Mouse (Mus musculus) small intestine, adult 2 months (tissue): ENCODE results near the gene Zmynd8. TPM values are rescaled to one million over a fixed set of nuclear protein-coding genes. Genes with fewer than 3 reads are reported as not detected.

Source experiments
- H3K27ac ChIP-seq: fragments of 200-500 bp; 2 replicates; pipeline ENCODE4 v1.5.1; 2012; ENCODE audit warnings: low read depth, low read length, control low read depth, inconsistent platforms; ENCODE audit not compliant: insufficient read depth
- H3K27me3 ChIP-seq: fragments of 200-500 bp; 2 replicates; pipeline ENCODE4 v1.6.1; 2012; ENCODE audit warnings: mild to moderate bottlenecking, moderate library complexity, low read length, inconsistent platforms; ENCODE audit not compliant: control insufficient read depth, insufficient read depth
- H3K36me3 ChIP-seq: fragments of 200-500 bp; 2 replicates; pipeline ENCODE4 v1.6.1; 2012; ENCODE audit warnings: mild to moderate bottlenecking, low read length, control low read depth, inconsistent platforms; ENCODE audit not compliant: control insufficient read depth, insufficient read depth
- H3K4me1 ChIP-seq: fragments of 200-500 bp; 2 replicates; pipeline ENCODE4 v1.6.1; 2012; ENCODE audit warnings: low read length, inconsistent platforms, mixed read lengths; ENCODE audit not compliant: control insufficient read depth, insufficient read depth, insufficient read length
- H3K4me3 ChIP-seq: fragments of 200-500 bp; 2 replicates; pipeline ENCODE4 v1.5.1; 2012; ENCODE audit warnings: low read depth, mild to moderate bottlenecking, control low read depth, inconsistent platforms, low read length, moderate library complexity
- CTCF ChIP-seq: fragments of 200-500 bp; IDR thresholded peaks from 2 replicates; pipeline ENCODE4 v1.5.1; 2012; ENCODE audit warnings: low read depth, mild to moderate bottlenecking, control low read depth, inconsistent platforms, low read length, moderate library complexity, mixed read lengths; ENCODE audit not compliant: insufficient replicate concordance, insufficient read length; ENCODE audit errors: extremely low read depth
- POLR2A ChIP-seq: fragments of 200-500 bp; IDR thresholded peaks from 2 replicates; pipeline ENCODE4 v1.6.1; 2012; ENCODE audit warnings: low read depth, mild to moderate bottlenecking, control low read depth, inconsistent platforms, low read length, moderate library complexity
- WGBS: fragments of 180-500 bp; shearing (Covaris S2); methylation state at CpG from one replicate; pipeline ENCODE4 v1.1.7; 2018; 5-methylcytosine and 5-hydroxymethylcytosine counted together
- polyA plus RNA-seq: library from polyadenylated mRNA; depleted of rRNA; stranded (reverse); fragments of >200 nt; gene quantifications from 2 replicates; pipeline ENCODE4 v1.2.3, GENCODE M21; 2012

Gene Zmynd8
- polyA plus RNA-seq, 1 experiment, result 17.4 TPM

DNA sequence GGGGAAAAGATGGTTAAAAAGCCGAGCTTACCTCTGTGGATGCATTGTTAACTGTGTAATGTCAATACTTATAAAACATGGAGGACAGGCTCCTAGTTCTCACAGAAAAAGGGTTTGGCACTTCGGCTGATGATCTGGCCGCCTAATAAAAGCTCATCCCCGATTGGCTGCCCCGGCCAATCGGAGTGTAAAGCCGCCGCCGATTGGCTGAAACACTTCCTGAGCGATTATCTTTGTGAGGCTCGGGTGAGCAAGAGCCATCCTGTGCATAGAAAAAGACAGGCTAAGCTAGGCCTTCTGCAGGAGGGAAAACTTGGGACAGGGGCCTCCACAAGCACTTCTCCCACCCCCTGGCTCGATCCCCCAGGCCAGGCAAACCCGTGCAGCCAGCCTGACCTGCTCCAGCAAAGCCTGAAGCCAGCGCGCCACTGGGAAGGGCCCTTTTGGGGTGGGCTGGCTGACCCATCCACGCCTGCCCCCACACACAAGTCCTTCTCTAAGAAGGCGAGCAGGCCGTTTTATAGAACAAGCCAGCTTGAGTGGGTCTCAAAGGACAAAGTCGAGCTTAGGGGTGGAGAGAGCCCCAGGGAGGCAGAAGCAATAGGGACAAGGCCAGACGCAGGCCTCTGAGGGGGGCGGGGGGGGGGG, 14.1 kb downstream of the Zmynd8 start:
- H3K4me3 ChIP-seq, result peak overlapping the region; percentile 38
- no peak for TF ChIP-seq CTCF
- TF ChIP-seq POLR2A, result peak; percentile 40
- peaks cover 70% of the 10 kb centered on the region for H3K4me1 ChIP-seq
- 5% methylated on average over 21 of the region's 21 CpGs for WGBS
- peak overlapping the region; percentile 97 for H3K27ac ChIP-seq
- no peaks in the 10 kb centered on the region for H3K27me3 ChIP-seq
- H3K36me3 ChIP-seq, result peaks cover 4% of the 10 kb centered on the region

DNA sequence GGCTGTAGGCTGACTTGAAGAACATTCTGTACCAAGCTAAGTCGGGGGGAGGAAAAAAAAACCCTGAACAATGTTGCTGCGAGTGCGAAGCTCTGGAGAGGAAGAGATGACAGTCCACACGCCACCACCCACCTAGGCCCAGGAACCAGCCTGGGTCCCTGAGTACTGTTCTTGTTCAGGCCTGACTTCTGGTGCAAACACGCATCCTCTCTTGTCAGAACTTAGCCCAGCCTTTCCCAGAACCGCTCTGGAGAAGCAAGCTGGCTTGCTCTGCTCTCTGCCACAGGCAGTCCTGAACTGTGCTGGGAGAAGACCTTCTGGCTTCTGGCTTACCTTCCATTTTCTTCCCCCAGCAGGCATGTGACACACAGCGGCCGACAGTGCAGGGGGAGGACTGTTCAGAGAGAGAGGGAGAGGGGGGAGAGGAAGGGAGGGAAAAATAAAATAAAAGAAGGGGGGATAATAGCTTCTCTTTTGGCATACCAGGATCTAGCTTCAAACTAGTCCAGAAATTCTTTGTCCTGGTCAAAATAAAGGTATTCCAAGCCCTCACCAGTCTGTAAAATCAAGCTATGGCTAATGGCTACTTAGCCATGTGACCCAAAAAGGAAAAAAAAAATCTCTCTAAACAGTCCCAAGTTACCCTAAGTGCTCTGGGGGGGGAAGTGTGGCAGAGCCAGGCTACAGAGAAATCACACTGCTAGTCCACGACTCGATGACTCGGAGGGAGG, 14.8 kb downstream of the Zmynd8 start:
- peaks cover 70% of the 10 kb centered on the region for H3K4me1 ChIP-seq
- TF ChIP-seq POLR2A (peak; percentile 47; the same call in 1 of the 2 replicates), CTCF (no peak)
- H3K27me3 ChIP-seq, result no peaks in the 10 kb centered on the region
- peak overlapping the region; percentile 60 for H3K4me3 ChIP-seq
- H3K36me3 ChIP-seq, result peaks cover 4% of the 10 kb centered on the region
- H3K27ac ChIP-seq, result peak overlapping the region; percentile 97
- WGBS, result 4% methylated on average over 11 of the region's 11 CpGs

DNA sequence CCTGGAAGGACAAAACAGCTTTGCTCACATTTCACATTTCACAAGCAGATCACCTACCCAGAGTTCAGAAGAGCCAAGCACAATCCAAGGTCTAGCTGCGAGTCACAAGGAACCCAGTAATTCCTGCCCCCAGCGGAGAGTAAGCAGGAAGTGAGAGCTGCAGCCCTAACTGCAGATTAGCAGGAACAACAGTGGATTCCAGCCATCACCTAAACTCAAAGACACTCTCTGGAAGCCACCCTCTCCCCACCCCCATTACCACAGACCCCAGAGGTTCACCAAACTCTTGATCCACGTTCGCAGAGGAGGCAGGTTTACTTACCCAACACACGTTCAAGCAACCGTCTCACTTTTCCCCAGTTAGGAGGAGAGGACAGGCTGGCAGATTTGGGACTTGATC, 15.8 kb downstream of the Zmynd8 start:
- H3K27me3 ChIP-seq, result no peaks in the 10 kb centered on the region
- 11% methylated on average over 6 of the region's 6 CpGs for WGBS
- H3K4me3 ChIP-seq, result peak overlapping the region; percentile 18
- H3K27ac ChIP-seq, result peak overlapping the region; percentile 72
- H3K4me1 ChIP-seq, result peaks cover 66% of the 10 kb centered on the region
- H3K36me3 ChIP-seq, result peaks cover 4% of the 10 kb centered on the region
- TF ChIP-seq POLR2A (0 out of 2 replicates have a peak, but pooled peaks have one; percentile 24), CTCF (0 out of 2 replicates have a peak, but pooled peaks have one; percentile 6)

DNA sequence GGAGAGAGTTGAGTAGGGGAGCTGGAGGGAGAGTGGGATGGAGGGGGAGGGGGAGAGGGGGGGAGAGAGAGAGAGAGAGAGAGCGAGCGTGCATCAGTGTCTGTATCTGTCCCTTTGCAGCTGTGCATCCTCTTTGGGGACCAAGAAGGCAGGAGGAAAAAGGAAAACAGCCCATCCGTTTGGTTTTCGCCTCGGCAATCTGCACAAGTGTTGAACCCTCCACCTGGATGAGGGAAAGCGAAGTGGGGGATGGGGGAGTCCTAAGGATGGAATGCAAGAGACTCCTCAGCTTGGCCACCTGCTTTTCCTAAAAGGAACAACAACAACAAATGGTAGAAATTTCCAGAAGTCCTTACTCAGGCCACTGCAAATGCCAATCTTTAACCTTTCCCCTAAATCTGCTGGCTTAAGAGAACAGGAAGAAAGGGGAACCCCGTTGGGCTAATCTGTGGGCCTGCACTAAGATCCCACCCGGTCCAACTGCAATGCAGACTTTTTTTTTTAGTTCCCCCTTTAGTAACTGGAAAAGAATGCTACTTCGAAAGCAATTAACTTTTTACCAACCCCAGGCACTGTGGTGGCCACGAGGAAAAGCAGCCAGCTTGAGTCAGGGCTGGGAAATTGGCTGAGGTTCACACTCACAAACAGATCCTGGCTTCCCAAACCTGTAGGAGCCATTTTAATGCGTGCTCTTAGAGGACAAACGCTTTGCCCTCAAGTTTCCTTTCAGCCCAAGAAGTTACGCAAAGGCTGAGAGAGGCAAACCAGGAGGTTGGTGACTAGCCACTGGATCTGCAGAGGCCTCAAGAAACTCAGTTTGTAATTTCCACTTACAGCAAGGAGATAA, 17.0 kb downstream of the Zmynd8 start:
- H3K4me1 ChIP-seq, result peaks cover 67% of the 10 kb centered on the region
- 34% methylated on average over 13 of the region's 13 CpGs for WGBS
- H3K4me3 ChIP-seq, result no peak overlapping the region

DNA sequence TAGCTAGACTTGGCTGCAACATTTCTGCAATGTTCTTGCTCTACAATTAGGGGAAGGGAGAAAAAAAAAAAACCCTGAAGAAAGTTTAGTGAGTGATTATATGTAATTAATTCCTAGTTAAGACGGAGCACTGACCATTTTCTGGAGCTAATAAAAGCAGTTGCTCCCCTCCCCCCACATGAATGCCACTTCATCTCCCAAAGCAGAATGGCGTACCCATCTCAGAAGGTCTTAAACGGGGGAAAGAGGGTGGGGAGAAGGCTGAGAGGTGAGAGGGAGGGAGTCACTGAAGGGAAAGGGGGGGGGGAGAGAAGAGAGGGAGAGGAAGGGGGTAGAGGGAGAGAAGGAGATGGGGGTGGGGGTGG, 17.6 kb downstream of the Zmynd8 start:
- H3K4me3 ChIP-seq, result no peak overlapping the region
- H3K27me3 ChIP-seq, result no peaks in the 10 kb centered on the region
- H3K4me1 ChIP-seq, result peaks cover 66% of the 10 kb centered on the region
- H3K36me3 ChIP-seq, result peaks cover 5% of the 10 kb centered on the region
- WGBS, result 36% methylated on average over 3 of the region's 3 CpGs
- H3K27ac ChIP-seq, result no peak overlapping the region; the same call in 1 of the 2 replicates
- no peak for TF ChIP-seq CTCF
- no peak for TF ChIP-seq POLR2A

More for the DNA sequence above, 17.0 kb downstream of the Zmynd8 start:
- H3K27ac ChIP-seq, result peak overlapping the region; percentile 72
- peaks cover 5% of the 10 kb centered on the region for H3K36me3 ChIP-seq
- no peak for TF ChIP-seq POLR2A
- TF ChIP-seq CTCF, result no peak
- H3K27me3 ChIP-seq, result no peaks in the 10 kb centered on the region

DNA sequence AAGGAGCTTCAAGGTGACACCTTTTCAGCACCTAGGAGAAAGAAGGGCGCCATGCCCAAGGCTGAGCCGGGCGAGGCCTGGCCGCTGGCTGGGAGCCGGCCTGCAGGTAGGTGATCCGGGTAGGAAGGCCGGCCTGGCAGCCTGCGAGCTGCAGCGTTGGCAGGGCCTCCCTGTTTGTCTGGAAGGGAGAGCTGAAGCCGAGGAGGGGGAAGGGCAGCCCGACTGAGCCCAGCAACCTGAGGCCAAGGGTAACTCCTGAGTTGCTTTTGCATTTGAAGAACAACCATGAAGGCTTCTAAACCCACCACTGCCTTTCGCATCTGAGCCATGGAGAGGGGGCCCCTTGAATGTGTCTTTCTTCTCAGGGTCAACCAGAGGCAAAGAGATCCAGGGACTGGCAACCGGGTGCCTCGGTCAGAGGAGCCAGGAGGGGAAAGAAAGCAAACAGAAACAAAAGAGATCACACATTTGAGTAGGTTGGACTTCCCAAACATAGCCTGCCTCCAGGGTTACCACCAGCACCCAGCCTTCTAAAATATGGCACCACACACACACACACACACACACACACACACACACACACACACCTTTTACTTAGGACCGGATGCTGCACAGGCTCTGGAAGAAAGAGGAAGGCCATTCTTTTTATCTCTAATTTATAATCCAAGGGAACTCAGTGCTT, 18.2 kb downstream of the Zmynd8 start:
- H3K36me3 ChIP-seq, result peaks cover 6% of the 10 kb centered on the region
- H3K27ac ChIP-seq, result peak overlapping the region; percentile 66
- no peaks in the 10 kb centered on the region for H3K27me3 ChIP-seq
- 16% methylated on average over 15 of the region's 15 CpGs for WGBS
- H3K4me3 ChIP-seq, result peak overlapping the region; percentile 0; the same call in 1 of the 2 replicates
- H3K4me1 ChIP-seq, result peaks cover 62% of the 10 kb centered on the region
- no peak for TF ChIP-seq CTCF
- no peak for TF ChIP-seq POLR2A
